Mouse (Mus musculus) naive thymus-derived CD4-positive, alpha-beta T cell, adult 2 months (primary cell): ENCODE data around the gene Stag2.
A peak's percentile ranks its signal among the peaks of the same experiment; 100 is the strongest.

Source experiments
- DNase-seq: peaks from one replicate; pipeline ENCODE4 v3.0.0-alpha.2; 2011; ENCODE audit warnings: low read depth

The Stag2 gene

DNA sequence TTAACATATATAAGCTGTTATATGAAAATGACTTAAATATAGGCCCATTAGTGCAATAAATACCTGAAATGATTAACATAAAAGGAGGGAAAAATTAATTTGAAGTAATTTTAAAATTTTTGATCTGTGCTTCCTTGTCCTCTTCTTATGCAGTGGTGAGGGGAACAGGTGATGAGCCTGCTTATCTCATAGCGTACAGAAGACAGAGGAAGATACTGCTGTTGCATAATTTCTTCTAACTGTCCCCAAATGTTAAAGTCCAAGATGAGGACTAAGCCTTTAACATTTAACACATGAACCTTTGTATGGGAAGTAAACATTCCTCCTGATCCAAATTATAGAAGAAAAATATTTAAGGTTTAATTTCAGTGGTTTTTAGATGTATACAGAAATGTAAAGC lies 66.6 kb downstream of the Stag2 start:
- no peak for DNase-seq

DNA sequence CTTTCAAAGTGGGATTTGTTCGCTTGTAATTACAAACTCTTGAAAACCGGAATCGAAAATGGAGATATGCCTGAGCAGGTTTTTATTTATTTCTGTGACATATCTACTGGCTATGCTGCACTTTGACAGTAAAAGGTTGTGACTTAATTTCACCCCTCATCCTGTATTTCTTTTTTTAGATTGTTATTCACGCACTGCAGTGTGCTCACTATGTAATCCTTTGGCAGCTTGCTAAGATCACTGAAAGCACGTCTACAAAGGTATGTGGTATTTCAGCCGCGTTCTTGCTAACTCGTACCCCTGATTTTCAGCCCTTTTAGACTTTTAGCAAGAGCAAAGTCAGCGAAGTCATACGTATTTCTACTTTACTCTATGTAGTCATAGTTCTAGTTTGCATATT lies 101.2 kb downstream of the Stag2 start:
- DNase-seq = no peak

DNA sequence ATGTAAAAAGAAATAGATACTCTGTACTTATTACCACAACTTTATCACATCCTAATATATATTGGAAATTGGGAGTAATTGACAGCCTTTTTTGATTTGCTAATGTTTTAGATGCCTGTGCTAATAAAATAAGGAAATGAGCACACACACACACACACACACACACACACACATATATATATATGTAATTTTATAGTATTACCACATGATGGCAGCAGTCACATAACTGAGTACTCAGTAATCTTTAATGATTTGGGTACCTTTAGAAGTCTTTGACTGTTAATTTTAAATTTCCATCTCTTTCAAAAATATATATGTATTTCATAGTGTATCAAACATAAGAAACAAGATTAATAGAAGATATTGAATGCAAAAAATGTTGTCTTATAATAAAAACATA lies 123.6 kb downstream of the Stag2 start:
- peak; percentile 39 for DNase-seq

DNA sequence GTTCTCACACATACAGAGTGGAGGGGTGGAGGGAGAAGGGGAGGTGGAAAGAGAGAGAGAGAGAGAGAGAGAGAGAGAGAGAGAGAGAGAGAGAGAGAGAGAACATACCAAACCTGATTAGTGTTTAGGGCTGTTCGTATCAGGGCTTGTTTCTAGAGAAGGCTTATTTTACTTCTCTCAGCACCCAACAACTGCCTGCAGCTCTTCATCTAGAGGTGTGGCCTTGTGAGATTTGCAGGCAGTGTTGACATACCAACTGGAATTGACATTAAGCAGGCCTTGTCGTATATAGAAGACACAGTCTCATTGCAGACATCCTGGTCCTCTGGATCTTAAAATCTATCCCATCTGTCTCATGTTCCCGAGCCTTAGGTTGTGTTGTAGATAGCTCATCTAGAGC lies 141.1 kb downstream of the Stag2 start:
- no peak for DNase-seq

DNA sequence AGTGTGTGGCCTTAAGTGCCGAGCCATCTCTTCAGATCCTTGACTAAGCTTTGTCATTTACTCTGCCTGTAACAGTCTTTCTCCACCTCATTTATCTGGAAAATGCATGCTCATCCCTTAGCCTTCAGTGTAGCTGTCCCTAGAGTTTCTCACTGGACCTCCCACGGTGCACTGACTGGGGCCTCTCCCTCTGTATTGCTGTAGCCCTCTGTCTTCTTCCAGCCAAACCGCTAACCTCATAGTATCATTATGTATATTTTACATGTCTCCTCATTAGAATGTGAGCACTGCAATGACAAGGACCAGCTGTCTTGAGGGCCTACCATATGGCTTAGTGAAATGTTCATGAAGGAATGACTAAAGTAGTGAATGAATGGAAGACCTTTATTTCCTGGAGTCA lies 166.1 kb downstream of the Stag2 start:
- DNase-seq = no peak

DNA sequence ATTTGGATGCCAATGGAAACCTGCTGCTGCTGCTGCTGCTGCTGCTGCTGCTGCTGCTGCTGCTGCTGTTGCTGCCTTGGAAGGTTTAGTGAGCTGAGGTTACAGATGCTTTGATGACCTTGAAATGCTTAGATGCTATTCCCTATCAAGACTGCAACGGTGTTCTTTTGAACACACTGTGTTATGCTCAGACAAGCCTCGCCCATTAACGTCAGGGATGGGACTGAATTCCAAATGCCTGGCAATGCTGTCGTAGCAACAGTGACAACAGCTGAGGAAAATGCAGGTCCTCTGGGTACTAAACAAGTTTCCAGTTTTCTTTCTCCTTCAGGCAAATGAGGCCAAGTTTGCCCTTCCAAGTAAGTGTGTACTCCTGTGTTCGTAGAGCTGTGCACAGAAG lies 171.3 kb downstream of the Stag2 start:
- no peak for DNase-seq

DNA sequence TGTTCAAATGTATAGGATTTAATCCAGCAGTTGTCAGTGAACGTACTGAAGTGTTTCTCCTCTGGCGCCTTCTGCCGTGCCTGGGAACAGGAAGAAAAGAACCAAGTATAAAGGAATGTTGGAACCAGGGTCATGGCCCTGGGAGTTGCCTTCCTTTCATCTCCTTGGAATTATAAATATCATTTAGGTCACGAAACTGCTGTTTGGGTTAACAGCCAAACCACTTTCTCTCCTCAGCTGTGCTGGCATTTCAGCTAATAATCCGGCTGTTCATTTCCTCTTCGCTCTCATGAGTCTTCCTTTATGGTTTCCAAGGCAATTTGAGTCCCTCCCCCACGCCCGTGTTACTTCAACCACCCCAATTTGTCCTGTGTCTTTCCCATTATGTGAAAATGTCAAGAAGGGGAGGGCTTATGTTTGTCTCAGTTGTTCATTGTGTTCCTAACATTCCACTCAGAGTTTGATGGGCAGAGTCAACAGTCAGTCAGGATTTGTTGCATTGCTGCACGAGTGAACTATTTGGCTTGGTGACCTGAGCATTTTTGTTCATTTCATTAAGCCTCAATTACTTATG lies 172.2 kb downstream of the Stag2 start:
- DNase-seq = no peak

DNA sequence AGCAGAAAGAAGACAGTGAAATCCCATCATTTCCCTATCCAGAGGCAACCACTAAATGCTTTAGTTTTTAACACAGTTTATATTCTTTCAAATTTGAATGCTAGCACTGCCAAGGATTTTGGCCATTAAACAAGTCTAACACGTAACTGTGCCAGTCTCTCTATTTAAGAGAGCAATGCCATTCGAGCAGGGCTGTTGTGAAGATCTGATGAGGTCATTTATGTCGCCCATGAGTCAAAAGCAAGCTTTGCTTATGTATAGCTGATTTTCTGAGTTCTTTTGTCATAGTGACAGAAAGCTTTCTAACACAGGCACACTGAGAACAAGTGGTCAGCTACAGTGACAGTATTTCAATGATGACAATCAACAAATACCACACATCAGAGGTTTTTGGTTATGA lies 175.7 kb downstream of the Stag2 start:
- no peak for DNase-seq
